Comparison of ENCODE assay signal across 19 mouse cellular contexts in the genomic region with DNA sequence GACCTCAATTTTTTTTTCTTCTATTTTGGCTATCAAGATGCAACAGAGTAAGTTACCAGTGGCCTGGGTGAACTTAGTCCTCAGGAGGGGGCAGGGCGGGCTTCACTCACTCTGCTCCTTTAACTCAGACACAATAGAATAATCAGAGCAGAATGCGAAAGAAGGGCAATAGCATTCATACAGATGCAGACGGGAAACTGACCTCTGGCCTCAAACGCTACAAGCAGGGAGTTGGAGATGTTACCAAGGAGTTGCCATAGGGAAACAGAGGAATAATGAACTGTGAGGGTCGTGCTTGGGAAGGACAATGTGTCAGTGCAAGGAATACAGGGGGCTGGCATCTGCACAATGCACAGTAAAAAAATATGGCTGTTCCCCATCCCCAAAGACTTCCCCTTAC.
DNase-seq lines count a peak whose midpoint lies in the region; ATAC-seq lines count a peak whose summit lies in the region.
"Had no signal": no experiment of that assay in that cellular context is flagged by ENCODE, and none has a peak within 500 bp of the region (broad histone marks: within the 10 kb centered on the region; RNA-seq: fewer than 3 reads in every experiment).

No protein-coding gene starts in this region.

- DNase-seq in embryo, embryonic 10 days (ENCODE audit: low spot score), result peak; percentile 69
- DNase-seq in embryo, embryonic 9.5 days (ENCODE audit: extremely low spot score), result no peak
- peak; percentile 48 for DNase-seq in midbrain, embryonic 10.5 days (ENCODE audit: low spot score)
- DNase-seq in embryo, embryonic 10.5 days (ENCODE audit: low spot score), result peak; percentile 67
- peak; percentile 79 for DNase-seq in retina, postnatal 1 day
- no peak for DNase-seq in left cerebral cortex, adult 11 months (ENCODE audit: low spot score)
- DNase-seq: adrenal gland, adult 8-10 months; adrenal gland, postnatal 36 days; B cell, adult 2 months; cerebellum, adult 2 months; cerebellum, postnatal 10 days; gastrocnemius, postnatal 36 days; heart, postnatal 36 days had no signal

- H3K27me3 ChIP-seq in midbrain, embryonic 10.5 days (ENCODE audit: low read depth, poor library complexity, severe bottlenecking), result no peaks in the 10 kb centered on the region
- no peaks in the 10 kb centered on the region for H3K27me3 ChIP-seq in midbrain, embryonic 16.5 days (ENCODE audit: control insufficient read depth, insufficient read depth, low read depth, low read length)
- H3K27me3 ChIP-seq: forebrain, embryonic 15.5 days; heart, embryonic 13.5 days had no signal

- WGBS in midbrain, embryonic 10.5 days, result 40% methylated on average over 5 of the region's 5 CpGs
- 10% methylated on average over 5 of the region's 5 CpGs for WGBS in midbrain, embryonic 16.5 days

- H3K27ac ChIP-seq in midbrain, embryonic 10.5 days (replicated peaks), result peak overlapping the region; percentile 46
- H3K27ac ChIP-seq in midbrain, embryonic 16.5 days (ENCODE audit: low read length), result no peak overlapping the region
- H3K27ac ChIP-seq: forebrain, embryonic 15.5 days; heart, embryonic 13.5 days; hindbrain, embryonic 14.5 days had no signal

- no peak overlapping the region for H3K9ac ChIP-seq in midbrain, embryonic 16.5 days (ENCODE audit: low read depth, low read length)
- H3K9ac ChIP-seq: forebrain, embryonic 15.5 days; heart, embryonic 13.5 days; hindbrain, embryonic 14.5 days had no signal

- H3K4me2 ChIP-seq in midbrain, embryonic 16.5 days (ENCODE audit: low read length), result no peak overlapping the region
- H3K4me2 ChIP-seq: forebrain, embryonic 15.5 days; heart, embryonic 13.5 days; hindbrain, embryonic 14.5 days had no signal

- H3K9me3 ChIP-seq in midbrain, embryonic 10.5 days (replicated peaks), result 0 out of 2 replicates have a peak, but pooled peaks cover 4% of the 10 kb centered on the region
- no peaks in the 10 kb centered on the region for H3K9me3 ChIP-seq in midbrain, embryonic 16.5 days (replicated peaks; ENCODE audit: control insufficient read depth, low read length, poor library complexity, severe bottlenecking)
- H3K9me3 ChIP-seq: forebrain, embryonic 15.5 days had no signal

- no peaks in the 10 kb centered on the region for H3K36me3 ChIP-seq in midbrain, embryonic 10.5 days
- no peaks in the 10 kb centered on the region for H3K36me3 ChIP-seq in midbrain, embryonic 16.5 days (ENCODE audit: control insufficient read depth, insufficient read depth, low read length)
- H3K36me3 ChIP-seq: forebrain, embryonic 15.5 days; G1E; heart, embryonic 13.5 days had no signal

- no peak for ATAC-seq in midbrain, embryonic 16.5 days
- ATAC-seq: CD4-positive, CD25-positive, alpha-beta regulatory T cell, adult 4 months; forebrain, embryonic 15.5 days had no signal

- peaks cover 10% of the 10 kb centered on the region for H3K4me1 ChIP-seq in midbrain, embryonic 10.5 days
- no peaks in the 10 kb centered on the region for H3K4me1 ChIP-seq in midbrain, embryonic 16.5 days (ENCODE audit: control insufficient read depth, insufficient read depth, low read length)
- H3K4me1 ChIP-seq: forebrain, embryonic 15.5 days; heart, embryonic 13.5 days had no signal

- no peak overlapping the region for H3K4me3 ChIP-seq in midbrain, embryonic 10.5 days
- H3K4me3 ChIP-seq in midbrain, embryonic 16.5 days (ENCODE audit: low read depth, low read length), result no peak overlapping the region
- H3K4me3 ChIP-seq: forebrain, embryonic 15.5 days; heart, embryonic 13.5 days had no signal

Comparison
In these comparisons a context has a peak if more than half of its experiments do, and no peak if none do; other contexts are left out.
1. DNase-seq: peak in embryo, embryonic 10 days (single experiment), midbrain, embryonic 10.5 days (single experiment), embryo, embryonic 10.5 days (single experiment) and retina, postnatal 1 day (single experiment); none in embryo, embryonic 9.5 days (single experiment) and left cerebral cortex, adult 11 months (single experiment).